Comparison of ENCODE assay signal across 25 mouse cellular contexts in genomic region chr1:180514077-180514476, GRCm38 (mm10). TPM values are rescaled to one million over a fixed set of nuclear protein-coding genes. Genes with fewer than 3 reads are reported as not detected.
"Had no signal": no experiment of that assay in that cellular context is flagged by ENCODE, and none has a peak within 500 bp of the region (broad histone marks: within the 10 kb centered on the region; RNA-seq: fewer than 3 reads in every experiment).

No protein-coding gene starts in this region.

- H3K9me3 ChIP-seq: heart, embryonic 10.5 days; heart, embryonic 12.5 days; hindbrain, embryonic 10.5 days; hindbrain, embryonic 12.5 days; kidney, embryonic 15.5 days; limb, embryonic 13.5 days; limb, embryonic 15.5 days; liver, embryonic 12.5 days had no signal

- H3K27ac ChIP-seq: gastrocnemius, adult 2 months; heart, embryonic 10.5 days; hindbrain, embryonic 10.5 days; hindbrain, embryonic 12.5 days; hindbrain, embryonic 14.5 days; kidney, embryonic 15.5 days; kidney, postnatal 0 days; left cerebral cortex, adult 2 months; limb, embryonic 13.5 days; limb, embryonic 15.5 days; liver, embryonic 12.5 days had no signal

- DNase-seq: gastrocnemius, adult 2 months; gastrocnemius, postnatal 25 days; heart, adult 18-20 months; heart, postnatal 10 days; heart, postnatal 4 days; kidney, adult 18-20 months; kidney, adult 8-10 months; kidney, postnatal 14 days; layer of hippocampus, adult 9-11 months; layer of hippocampus, postnatal 36 days had no signal

- H3K9ac ChIP-seq: heart, embryonic 12.5 days; hindbrain, embryonic 12.5 days; hindbrain, embryonic 14.5 days; kidney, embryonic 15.5 days; limb, embryonic 13.5 days; limb, embryonic 15.5 days; liver, embryonic 12.5 days had no signal

- ATAC-seq: hindbrain, embryonic 16.5 days; inflammation-experienced regulatory T-cells, adult 6 months; intestine, embryonic 16.5 days; liver, embryonic 12.5 days had no signal

- H3K27me3 ChIP-seq: hindbrain, embryonic 12.5 days; kidney, embryonic 15.5 days; limb, embryonic 13.5 days; limb, embryonic 15.5 days had no signal

- H3K4me1 ChIP-seq: hindbrain, embryonic 12.5 days had no signal

- H3K36me3 ChIP-seq: heart, embryonic 10.5 days; heart, embryonic 12.5 days; hindbrain, embryonic 10.5 days; hindbrain, embryonic 12.5 days; kidney, embryonic 15.5 days; limb, embryonic 13.5 days; limb, embryonic 15.5 days; liver, embryonic 12.5 days had no signal

- H3K4me3 ChIP-seq: gastrocnemius, adult 2 months; heart, embryonic 10.5 days; heart, embryonic 12.5 days; hindbrain, embryonic 10.5 days; hindbrain, embryonic 12.5 days; kidney, embryonic 15.5 days; left cerebral cortex, adult 2 months; limb, embryonic 13.5 days; limb, embryonic 15.5 days; liver, embryonic 12.5 days had no signal

- H3K4me2 ChIP-seq: heart, embryonic 12.5 days; hindbrain, embryonic 12.5 days; hindbrain, embryonic 14.5 days; kidney, embryonic 15.5 days; limb, embryonic 13.5 days; limb, embryonic 15.5 days; liver, embryonic 12.5 days had no signal

RNA-seq across cellular contexts. Expression of gene Stum, which starts 30.8 kb away (rescaled TPM):
- total RNA-seq: granulocyte monocyte progenitor cell, adult 5-6 weeks had no signal
- polyA plus RNA-seq: inflammation-experienced regulatory T-cells, adult 6 months had no signal
